Mouse (Mus musculus) C2C12 (cell line): ENCODE data around the gene Kcng3.

Experiments used
- CTCF ChIP-seq: IDR thresholded peaks from one replicate; pipeline ENCODE4 v1.5.1; 2011; ENCODE audit not compliant: control insufficient read depth, insufficient read depth, insufficient read length
- FOSL1 ChIP-seq: IDR thresholded peaks from one replicate; pipeline ENCODE4 v1.8.0; 2011; ENCODE audit warnings: mild to moderate bottlenecking, low read length; ENCODE audit not compliant: poor library complexity, insufficient read depth, severe bottlenecking
- MAX ChIP-seq: IDR thresholded peaks from one replicate; pipeline ENCODE4 v1.6.1; 2011; ENCODE audit warnings: mild to moderate bottlenecking, control low read depth
- MYOD1 ChIP-seq: IDR thresholded peaks from one replicate; pipeline ENCODE4 v1.6.1; 2011; ENCODE audit warnings: low read depth; ENCODE audit not compliant: control insufficient read depth, insufficient read length
- MYOG ChIP-seq: IDR thresholded peaks from one replicate; pipeline ENCODE4 v1.6.1; 2011; ENCODE audit not compliant: control insufficient read depth, insufficient read length; ENCODE audit errors: extremely low read depth
- USF1 ChIP-seq: IDR thresholded peaks from one replicate; pipeline ENCODE4 v1.6.1; 2011; ENCODE audit warnings: low read depth, mild to moderate bottlenecking, control low read depth, moderate library complexity

- TF ChIP-seq CTCF (no peak), MYOD1 (no peak), MYOG (no peak), USF1 (no peak), MAX (no peak), FOSL1 (no peak)
Measured at GRCm38 (mm10) chr17:83595966-83596365, 35.7 kb downstream of the Kcng3 start.
